Mouse (Mus musculus) neural tube, embryonic 11.5 days (tissue): ENCODE results near the gene Ptprt. TPM values are rescaled to one million over a fixed set of nuclear protein-coding genes. Genes with fewer than 3 reads are reported as not detected.

Experiments used
- ATAC-seq: fragments of 200-750 bp; cut with Nextera tagmentation; 2 replicates; pipeline ENCODE4 v1.8.0; 2017; ENCODE audit warnings: moderate number of reproducible peaks, mild to moderate bottlenecking, moderate TSS enrichment, moderate library complexity; ENCODE audit not compliant: insufficient read depth, low FRiP score, low TSS enrichment
- DNase-seq: peaks from one replicate; pipeline ENCODE4 v3.0.0-alpha.2; 2015; ENCODE audit warnings: low spot score
- H3K27ac ChIP-seq: fragments of 300-500 bp; sonication (generic); 2 replicates; pipeline ENCODE4 v1.5.1; 2014; ENCODE audit warnings: low read depth, mild to moderate bottlenecking, low read length
- H3K27me3 ChIP-seq: fragments of 300-500 bp; sonication (generic); 2 replicates; pipeline ENCODE4 v1.6.1; 2014; ENCODE audit warnings: mild to moderate bottlenecking, low read length, mixed read lengths; ENCODE audit not compliant: control insufficient read depth, insufficient read depth
- H3K36me3 ChIP-seq: fragments of 300-500 bp; sonication (generic); 2 replicates; pipeline ENCODE4 v1.6.1; 2014; ENCODE audit warnings: mild to moderate bottlenecking, low read length, moderate library complexity, mixed read lengths; ENCODE audit not compliant: control insufficient read depth, insufficient read depth
- H3K4me1 ChIP-seq: fragments of 300-500 bp; sonication (generic); 2 replicates; pipeline ENCODE4 v1.6.1; 2014; ENCODE audit warnings: low read length, mixed read lengths; ENCODE audit not compliant: control insufficient read depth, insufficient read depth
- H3K4me2 ChIP-seq: fragments of 300-500 bp; sonication (generic); 2 replicates; pipeline ENCODE4 v1.6.1; 2014; ENCODE audit warnings: low read depth, mild to moderate bottlenecking, moderate library complexity
- H3K4me3 ChIP-seq: fragments of 300-500 bp; sonication (generic); 2 replicates; pipeline ENCODE4 v1.5.1; 2014; ENCODE audit warnings: low read depth, low read length
- H3K9ac ChIP-seq: fragments of 300-500 bp; sonication (generic); 2 replicates; pipeline ENCODE4 v1.6.1; 2014; ENCODE audit warnings: mild to moderate bottlenecking, low read length
- H3K9me3 ChIP-seq: fragments of 300-500 bp; sonication (generic); 2 replicates; pipeline ENCODE4 v1.6.1; 2016; ENCODE audit warnings: low read length; ENCODE audit not compliant: control insufficient read depth
- WGBS: fragments of 180-500 bp; shearing (Covaris S2); extraction: QIAGEN DNeasy Blood & Tissue Kit; methylation state at CpG from one replicate; pipeline ENCODE4 v1.1.7; 2014; 5-methylcytosine and 5-hydroxymethylcytosine counted together
- polyA plus RNA-seq: library from polyadenylated mRNA; unstranded; fragments of >200 nt; fragmentation: Nextera tagmentation; extraction: Ambion mirVana; gene quantifications from 2 replicates; pipeline ENCODE4 v1.2.1, GENCODE M21; 2014

Ptprt gene
- polyA plus RNA-seq, 1 experiment from 2014 or later: 1.6 TPM

GRCm38 (mm10) chr2:162418181-162418580 lies 242.8 kb downstream of the Ptprt start:
- H3K4me2 ChIP-seq: no peak overlapping the region
- no peak overlapping the region for H3K4me3 ChIP-seq
- H3K4me1 ChIP-seq: no peaks in the 10 kb centered on the region
- no peak for ATAC-seq
- no peak overlapping the region for H3K27ac ChIP-seq
- WGBS: 81% methylated on average over 3 of the region's 3 CpGs
- H3K27me3 ChIP-seq: no peaks in the 10 kb centered on the region
- DNase-seq: no peak
- H3K36me3 ChIP-seq: no peaks in the 10 kb centered on the region
- H3K9me3 ChIP-seq: no peaks in the 10 kb centered on the region
- H3K9ac ChIP-seq: no peak overlapping the region

DNA sequence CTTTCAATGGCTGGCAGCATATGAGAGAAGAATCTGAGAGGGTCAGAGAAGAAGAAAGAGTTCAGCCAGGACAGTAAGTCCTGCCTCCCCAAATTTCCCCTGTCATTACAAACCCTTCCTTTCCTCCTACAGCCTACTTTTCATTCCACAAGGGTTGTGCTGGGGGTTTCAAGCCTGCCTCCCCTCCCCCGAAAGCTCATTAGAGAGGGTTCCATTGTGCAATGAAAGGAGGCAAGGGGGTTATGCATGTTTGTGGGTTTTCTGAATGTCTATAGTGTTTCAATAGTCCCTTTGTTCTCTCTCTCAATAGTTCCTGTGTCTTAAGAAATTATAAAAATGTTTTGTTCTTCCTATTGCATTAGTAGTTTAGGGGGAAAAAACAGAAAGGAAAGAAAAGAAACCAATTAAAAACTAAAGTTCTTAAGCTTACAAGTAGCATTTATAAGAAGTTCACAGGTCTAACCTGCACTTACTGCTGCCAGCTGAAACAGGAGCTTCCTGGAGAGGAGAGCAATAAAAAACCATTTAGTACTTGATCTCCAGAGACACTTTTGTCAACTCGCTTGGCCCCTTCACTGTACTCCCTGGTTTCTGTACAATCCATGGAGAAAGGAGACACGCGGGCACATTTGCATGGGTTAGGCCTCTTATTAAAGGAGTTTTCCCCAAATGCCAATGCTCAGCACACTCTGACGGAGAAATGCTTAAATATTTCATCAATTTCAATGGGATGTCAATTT lies 247.7 kb downstream of the Ptprt start:
- Histone ChIP-seq H3K27me3 (no peaks in the 10 kb centered on the region), H3K9ac (no peak overlapping the region), H3K4me2 (no peak overlapping the region), H3K27ac (no peak overlapping the region), H3K36me3 (no peaks in the 10 kb centered on the region), H3K4me3 (no peak overlapping the region), H3K4me1 (0 out of 2 replicates have a peak, but pooled peaks cover 3% of the 10 kb centered on the region), H3K9me3 (no peaks in the 10 kb centered on the region)
- 44% methylated on average over 5 of the region's 5 CpGs for WGBS
- peak; percentile 49 for DNase-seq
- ATAC-seq: peak; percentile 74

- Histone ChIP-seq H3K4me2 (no peak overlapping the region), H3K27ac (no peak overlapping the region), H3K36me3 (no peaks in the 10 kb centered on the region), H3K4me3 (no peak overlapping the region), H3K9ac (no peak overlapping the region), H3K9me3 (no peaks in the 10 kb centered on the region), H3K27me3 (no peaks in the 10 kb centered on the region), H3K4me1 (0 out of 2 replicates have a peak, but pooled peaks cover 3% of the 10 kb centered on the region)
- DNase-seq (no peak), ATAC-seq (no peak)
- WGBS: 86% methylated on average over 4 of the region's 4 CpGs
Measured at GRCm38 (mm10) chr2:162411014-162411413, 249.9 kb downstream of the Ptprt start.

DNA sequence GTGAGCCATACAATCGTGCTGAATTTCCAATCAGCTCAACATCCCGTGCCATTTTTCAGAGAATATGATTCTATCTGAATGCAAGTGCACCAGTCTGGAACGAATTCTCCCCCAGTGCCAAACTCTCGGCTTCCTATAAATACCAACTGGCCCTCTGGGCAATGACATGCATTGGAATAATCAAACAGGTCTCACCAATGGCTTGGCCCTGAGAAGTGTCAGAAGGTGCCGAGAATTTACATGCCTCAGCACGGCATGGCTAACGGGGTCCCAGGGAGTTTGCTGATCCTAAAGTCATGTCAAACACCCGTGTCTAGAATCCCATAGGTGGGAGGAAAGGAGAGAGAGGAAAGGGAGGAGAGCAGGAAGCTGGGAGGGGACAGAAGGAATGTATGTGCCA lies 251.7 kb downstream of the Ptprt start:
- H3K9me3 ChIP-seq: no peaks in the 10 kb centered on the region
- H3K4me2 ChIP-seq: no peak overlapping the region
- DNase-seq (no peak), ATAC-seq (no peak)
- no peak overlapping the region for H3K9ac ChIP-seq
- no peak overlapping the region for H3K27ac ChIP-seq
- H3K36me3 ChIP-seq: no peaks in the 10 kb centered on the region
- no peaks in the 10 kb centered on the region for H3K27me3 ChIP-seq
- H3K4me3 ChIP-seq: no peak overlapping the region
- H3K4me1 ChIP-seq: 0 out of 2 replicates have a peak, but pooled peaks cover 3% of the 10 kb centered on the region
- WGBS: 85% methylated on average over 8 of the region's 8 CpGs

DNA sequence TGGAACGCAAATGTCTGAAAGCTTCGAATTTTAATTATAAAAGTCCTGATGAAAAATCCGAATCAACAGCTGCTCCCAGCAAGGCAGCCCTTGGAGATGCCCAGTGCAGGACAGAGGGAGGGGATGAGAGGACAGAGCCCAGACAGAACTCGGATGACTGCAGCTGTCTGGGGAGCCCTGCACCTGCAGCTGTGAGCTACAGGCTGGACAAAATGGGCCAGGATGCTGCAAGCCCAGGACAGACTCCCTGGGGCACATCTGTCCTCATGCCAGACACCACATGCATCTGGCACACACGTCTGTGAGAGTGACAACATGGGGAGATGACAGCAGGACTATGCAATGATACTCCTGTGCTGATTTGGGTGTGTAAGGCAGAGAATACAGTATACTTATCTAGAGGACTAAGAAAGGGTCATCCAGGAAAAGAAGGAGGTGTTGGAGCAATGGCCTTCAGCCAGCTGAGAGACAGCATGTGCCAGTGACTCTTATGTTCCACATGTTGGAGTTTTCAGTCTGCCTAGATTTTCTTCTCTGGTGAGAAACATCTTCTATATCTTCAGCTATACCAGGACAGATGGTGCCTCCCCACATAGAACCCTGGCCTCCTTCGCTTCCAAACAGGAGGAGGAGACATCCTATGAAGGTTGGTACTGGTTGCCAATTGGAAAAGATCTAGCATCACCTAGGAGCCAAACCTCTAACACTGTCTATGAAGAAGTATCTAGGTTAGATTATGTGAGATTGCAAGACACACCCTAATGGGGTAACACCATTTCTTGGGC lies 259.4 kb downstream of the Ptprt start:
- Histone ChIP-seq H3K9ac (no peak overlapping the region), H3K9me3 (no peaks in the 10 kb centered on the region), H3K27ac (no peak overlapping the region), H3K4me2 (no peak overlapping the region), H3K4me3 (no peak overlapping the region), H3K27me3 (no peaks in the 10 kb centered on the region), H3K36me3 (no peaks in the 10 kb centered on the region), H3K4me1 (no peaks in the 10 kb centered on the region)
- DNase-seq: no peak
- 77% methylated on average over 6 of the region's 6 CpGs for WGBS
- ATAC-seq: no peak

- DNase-seq (no peak), ATAC-seq (no peak)
- no peaks in the 10 kb centered on the region for H3K36me3 ChIP-seq
- 73% methylated on average over 6 of the region's 6 CpGs for WGBS
- no peaks in the 10 kb centered on the region for H3K9me3 ChIP-seq
- no peaks in the 10 kb centered on the region for H3K27me3 ChIP-seq
- H3K4me2 ChIP-seq: no peak overlapping the region
- H3K4me1 ChIP-seq: no peaks in the 10 kb centered on the region
- no peak overlapping the region for H3K4me3 ChIP-seq
- H3K27ac ChIP-seq: no peak overlapping the region
- H3K9ac ChIP-seq: no peak overlapping the region
Measured at GRCm38 (mm10) chr2:162394601-162395000, 266.3 kb downstream of the Ptprt start.

DNA sequence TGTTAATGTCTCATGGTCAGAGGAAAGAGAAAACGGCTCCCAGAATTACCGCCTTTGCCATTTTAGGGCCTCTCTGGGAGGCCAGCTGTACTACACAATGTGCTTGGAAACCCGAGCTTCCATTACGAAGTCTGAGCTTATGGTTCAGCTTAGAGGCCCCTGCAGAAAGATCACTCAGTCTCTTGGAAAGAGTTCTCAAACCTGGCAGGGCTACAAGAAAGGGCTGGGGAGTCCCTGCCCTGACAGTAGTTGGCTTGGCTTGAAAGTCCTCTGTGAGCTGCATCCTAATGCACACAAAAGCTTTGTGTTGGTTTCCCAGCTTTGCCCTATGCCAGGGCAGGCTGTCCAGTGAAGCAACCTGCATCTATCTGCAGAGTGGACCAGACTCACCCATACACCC lies 269.1 kb downstream of the Ptprt start:
- ATAC-seq: no peak
- H3K4me1 ChIP-seq: no peaks in the 10 kb centered on the region
- H3K27ac ChIP-seq: no peak overlapping the region
- H3K9ac ChIP-seq: no peak overlapping the region
- no peak for DNase-seq
- no peak overlapping the region for H3K4me2 ChIP-seq
- no peaks in the 10 kb centered on the region for H3K36me3 ChIP-seq
- no peaks in the 10 kb centered on the region for H3K27me3 ChIP-seq
- no peaks in the 10 kb centered on the region for H3K9me3 ChIP-seq
- no peak overlapping the region for H3K4me3 ChIP-seq
- WGBS: 41% methylated on average over 4 of the region's 4 CpGs

DNA sequence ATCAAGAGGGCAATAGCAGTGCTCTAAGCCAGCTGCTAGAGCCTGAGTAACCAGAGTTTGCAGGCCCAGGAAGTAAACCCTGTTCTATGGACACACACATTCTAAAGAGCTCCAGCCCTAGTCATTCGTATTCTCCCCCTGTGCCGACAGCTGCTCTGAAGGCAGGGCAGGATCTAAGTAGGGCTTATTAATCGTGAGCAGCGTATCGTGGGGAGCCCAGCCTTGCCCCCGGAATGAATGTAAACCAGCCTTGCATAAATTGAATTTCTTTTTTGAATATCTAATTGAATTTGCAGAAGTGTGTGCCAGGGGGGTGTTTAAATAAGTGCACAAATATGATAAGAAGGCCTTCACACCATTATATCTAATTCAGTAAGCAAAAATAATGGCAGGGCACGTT lies 283.6 kb downstream of the Ptprt start:
- Histone ChIP-seq H3K36me3 (no peaks in the 10 kb centered on the region), H3K4me2 (no peak overlapping the region), H3K9ac (no peak overlapping the region), H3K27me3 (no peaks in the 10 kb centered on the region), H3K27ac (no peak overlapping the region), H3K4me1 (no peaks in the 10 kb centered on the region), H3K9me3 (no peaks in the 10 kb centered on the region), H3K4me3 (no peak overlapping the region)
- DNase-seq: no peak
- no peak for ATAC-seq
- WGBS: 85% methylated on average over 7 of the region's 7 CpGs

- 81% methylated on average over 1 of the region's 1 CpGs for WGBS
- DNase-seq: no peak
Measured at GRCm38 (mm10) chr2:162349047-162349446, 311.9 kb downstream of the Ptprt start.

More at GRCm38 (mm10) chr2:162349047-162349446, 311.9 kb downstream of the Ptprt start:
- H3K4me3 ChIP-seq: no peak overlapping the region
- H3K9ac ChIP-seq: no peak overlapping the region
- H3K4me1 ChIP-seq: no peaks in the 10 kb centered on the region
- no peak overlapping the region for H3K27ac ChIP-seq
- ATAC-seq: no peak
- H3K36me3 ChIP-seq: no peaks in the 10 kb centered on the region
- no peak overlapping the region for H3K4me2 ChIP-seq
- H3K27me3 ChIP-seq: no peaks in the 10 kb centered on the region
- no peaks in the 10 kb centered on the region for H3K9me3 ChIP-seq
